Mouse (Mus musculus) cerebellum, postnatal 36 days (tissue): ENCODE measurements around the gene Zfp423.

Experiments used
- DNase-seq, 2 experiments: peaks; one replicate each; pipeline ENCODE4 v3.0.0; 2021 to 2022; ENCODE audit warnings: mixed read lengths in 2 of 2

The Zfp423 gene

GRCm38 (mm10) chr8:87835411-87835821, 124.0 kb downstream of the Zfp423 start:
- DNase-seq, result no peak

- DNase-seq, result no peak
These were observed 124.7 kb downstream of the Zfp423 start for GRCm38 (mm10) chr8:87834656-87835055.

DNA sequence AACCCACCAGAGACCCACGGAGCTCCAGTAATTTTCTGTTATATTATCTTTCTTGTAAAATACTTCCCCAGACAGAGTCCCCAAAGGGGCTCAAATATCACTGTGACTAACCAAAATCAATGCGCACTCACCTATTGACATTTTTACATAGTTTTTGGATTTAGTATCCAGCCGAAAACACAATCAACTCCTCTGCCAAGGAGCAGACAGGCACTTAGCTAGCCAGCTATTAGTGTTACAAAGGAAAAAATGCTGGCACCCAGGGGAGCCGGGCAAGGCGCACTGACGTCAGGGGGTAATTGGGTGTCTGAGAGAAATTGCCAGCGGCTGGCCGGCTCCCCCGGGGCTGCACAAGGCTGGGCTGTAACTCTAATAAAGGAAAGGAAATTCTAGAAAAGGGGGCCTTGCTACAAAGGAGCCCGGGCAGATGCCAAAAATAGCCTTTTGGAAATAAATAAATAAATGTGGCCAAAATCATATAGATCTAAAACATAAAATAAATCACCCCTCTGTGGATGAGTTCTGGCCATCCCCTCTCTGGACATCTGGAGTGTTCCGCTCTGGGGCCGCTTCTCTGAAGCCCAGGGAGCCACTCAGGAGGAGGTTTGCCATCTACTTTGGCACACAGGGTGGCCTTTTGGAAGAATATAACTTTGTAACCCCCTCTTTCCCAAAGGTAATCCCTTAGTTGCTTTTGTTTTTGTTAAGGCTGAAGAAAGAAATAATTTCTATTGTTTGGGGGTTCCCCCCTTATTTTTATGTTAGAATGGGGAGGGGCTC, 125.4 kb downstream of the Zfp423 start:
- no peak for DNase-seq

- no peak for DNase-seq
These were observed 126.1 kb downstream of the Zfp423 start for GRCm38 (mm10) chr8:87833339-87833738.

GRCm38 (mm10) chr8:87832381-87833325, 126.7 kb downstream of the Zfp423 start:
- DNase-seq, result no peak

- no peak for DNase-seq
These were observed 127.8 kb downstream of the Zfp423 start for GRCm38 (mm10) chr8:87831567-87831966.

GRCm38 (mm10) chr8:87831116-87831515, 128.3 kb downstream of the Zfp423 start:
- no peak for DNase-seq

- peak; percentile 23 to 40 for DNase-seq
These were observed 129.2 kb downstream of the Zfp423 start for GRCm38 (mm10) chr8:87830200-87830599.

GRCm38 (mm10) chr8:87826013-87826660, 133.3 kb downstream of the Zfp423 start:
- DNase-seq, result peak; percentile 43 to 54

DNA sequence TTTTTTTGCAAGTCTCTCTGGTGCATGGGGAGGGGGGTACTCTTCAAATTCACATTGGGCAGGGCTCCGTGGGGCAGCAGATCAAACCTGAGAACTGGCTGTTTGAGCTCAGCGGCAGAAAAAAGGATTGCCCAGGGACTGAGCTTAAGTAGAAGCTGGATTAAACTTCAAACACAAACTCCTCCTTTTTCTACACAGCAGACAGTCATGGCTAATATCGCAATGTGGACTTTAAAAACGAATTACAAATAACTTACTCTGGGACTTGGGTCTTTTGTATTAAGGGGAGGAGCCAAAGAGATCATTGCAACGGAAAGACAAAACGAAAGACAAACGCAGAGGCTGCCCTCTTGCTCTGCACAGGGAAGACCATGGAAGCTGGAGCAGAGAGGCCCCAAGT, 136.2 kb downstream of the Zfp423 start:
- no peak for DNase-seq

DNA sequence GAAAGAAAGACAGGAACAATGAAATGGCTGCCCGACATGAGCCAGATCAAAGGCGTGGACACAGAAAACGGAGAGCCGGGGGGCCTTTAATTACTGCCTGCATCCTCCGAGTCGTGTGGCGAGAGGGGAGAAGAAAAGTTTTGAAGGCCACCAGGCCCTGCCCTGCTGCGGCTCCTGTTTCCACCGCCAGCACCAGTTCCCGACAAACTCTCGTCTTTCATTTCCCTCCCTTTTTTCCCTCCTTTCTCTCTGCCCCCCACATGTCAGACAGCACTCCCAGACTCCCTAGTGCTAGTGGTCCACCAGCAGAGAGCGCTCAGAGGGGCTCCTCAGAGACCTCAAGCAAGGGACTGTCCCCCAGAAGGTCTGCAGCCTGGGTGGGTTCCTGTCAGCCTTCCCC, 136.7 kb downstream of the Zfp423 start:
- DNase-seq, result no peak

GRCm38 (mm10) chr8:87822175-87822574, 137.2 kb downstream of the Zfp423 start:
- no peak for DNase-seq

GRCm38 (mm10) chr8:87821655-87822054, 137.7 kb downstream of the Zfp423 start:
- no peak for DNase-seq

GRCm38 (mm10) chr8:87819263-87819662, 140.1 kb downstream of the Zfp423 start:
- no peak for DNase-seq

DNA sequence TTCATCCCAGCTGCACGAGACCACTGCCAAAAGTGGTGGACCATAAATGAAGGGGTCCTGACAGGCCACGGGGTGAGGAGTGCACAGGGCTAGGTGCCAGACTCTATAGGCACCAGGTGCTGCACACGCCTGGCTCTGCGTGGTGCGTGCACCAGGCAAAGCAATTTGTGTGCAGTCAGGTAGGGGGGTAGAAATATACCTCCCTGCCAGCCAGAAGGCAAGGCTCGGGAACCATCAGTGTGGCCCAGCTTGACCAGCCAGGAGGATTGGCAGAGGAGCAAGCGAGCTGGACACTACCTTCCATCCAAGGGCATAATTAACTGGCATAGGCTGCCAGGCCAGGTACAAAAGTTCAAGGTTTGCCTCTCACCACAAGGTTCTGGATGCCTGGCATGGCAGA, 140.9 kb downstream of the Zfp423 start:
- DNase-seq, result peak; percentile 30 to 41

DNA sequence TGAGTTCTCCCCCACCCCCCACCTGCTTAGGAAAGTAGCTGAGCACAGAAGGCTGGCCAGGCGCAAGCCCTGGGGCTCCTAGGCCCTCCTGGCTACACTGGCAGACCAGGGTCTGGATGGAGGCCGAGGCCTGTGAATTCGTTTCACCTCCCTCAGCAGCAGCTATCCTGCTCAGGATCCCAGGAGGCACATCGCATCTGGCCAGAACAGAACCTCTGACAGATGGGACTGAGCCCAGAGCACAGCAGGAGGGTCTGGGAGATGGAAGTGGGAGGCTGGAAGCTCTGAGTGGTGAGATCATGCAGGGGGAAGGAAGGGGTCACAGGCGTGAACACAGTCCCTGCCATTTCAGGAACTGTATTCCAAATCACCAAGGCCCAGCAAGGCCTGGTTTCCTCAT, 143.3 kb downstream of the Zfp423 start:
- no peak for DNase-seq

DNA sequence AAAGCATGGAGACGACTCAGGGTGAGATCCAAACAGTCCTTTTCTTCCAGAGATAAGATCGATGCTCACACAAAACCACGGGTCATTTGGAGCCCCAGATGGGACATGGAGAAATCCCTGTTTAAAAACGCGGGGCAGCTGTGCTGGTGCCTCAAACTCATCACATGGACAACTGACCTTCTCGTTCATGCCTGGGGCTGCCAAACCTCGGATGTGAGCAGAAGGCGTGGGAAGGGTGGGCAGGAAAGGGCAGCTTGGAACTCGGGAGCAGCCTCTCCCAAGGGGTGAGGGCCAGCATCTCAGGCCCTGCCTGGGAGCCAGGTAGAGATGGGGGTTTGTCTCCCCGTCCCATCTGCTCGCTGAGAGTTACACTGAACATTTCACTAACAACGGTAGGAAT, 146.7 kb downstream of the Zfp423 start:
- DNase-seq, result no peak

GRCm38 (mm10) chr8:87812069-87812449, 147.3 kb downstream of the Zfp423 start:
- DNase-seq, result peak in 1 of 2 experiments; percentile 16

GRCm38 (mm10) chr8:87811399-87812068, 147.9 kb downstream of the Zfp423 start:
- peak; percentile 35 to 46 for DNase-seq

- DNase-seq, result no peak
These were observed 148.6 kb downstream of the Zfp423 start for GRCm38 (mm10) chr8:87810771-87811170.

DNA sequence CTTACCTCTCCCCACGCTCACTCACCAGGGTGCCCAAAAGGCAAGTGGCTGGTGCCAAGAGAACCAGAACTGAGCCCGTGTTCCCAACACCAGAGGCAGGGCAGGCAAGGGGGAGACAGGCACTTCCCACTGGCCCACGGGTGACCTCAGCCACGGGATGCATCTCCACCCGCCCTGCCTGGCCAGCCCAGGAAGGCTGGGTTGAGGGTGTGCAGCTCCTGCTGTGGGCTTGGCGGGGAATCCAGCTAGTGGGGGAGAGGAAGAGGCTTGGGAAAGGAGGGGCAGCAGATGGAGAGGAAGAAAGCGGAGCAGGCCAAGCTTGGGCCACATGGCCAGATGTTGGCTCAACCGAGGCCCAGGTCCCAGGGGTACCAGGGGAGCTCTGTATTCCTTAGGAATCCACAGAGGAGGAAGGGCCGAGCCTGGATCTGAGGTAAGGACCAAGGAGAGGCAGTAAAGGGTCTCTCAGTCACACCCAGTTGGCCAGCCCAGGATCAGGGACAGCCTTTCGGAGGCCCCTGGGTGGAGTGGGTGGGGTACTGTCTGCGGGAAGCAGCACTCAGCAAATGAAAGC, 155.0 kb downstream of the Zfp423 start:
- no peak for DNase-seq

- DNase-seq, result no peak
These were observed 156.0 kb downstream of the Zfp423 start for GRCm38 (mm10) chr8:87803437-87803836.
